Mouse (Mus musculus) forebrain, embryonic 10.5 days (tissue): ENCODE measurements around the gene Hs6st3. TPM values are rescaled to one million over a fixed set of nuclear protein-coding genes. Genes with fewer than 3 reads are reported as not detected.

Source experiments
- DNase-seq: peaks from one replicate; pipeline ENCODE4 v3.0.0-alpha.2; 2017; ENCODE audit warnings: low spot score; ENCODE audit errors: extremely low spot score
- H3K27ac ChIP-seq: fragments of 300-500 bp; sonication (generic); 2 replicates; pipeline ENCODE4 v1.5.1; 2016; ENCODE audit warnings: mild to moderate bottlenecking
- H3K27me3 ChIP-seq: fragments of 300-500 bp; sonication (generic); 2 replicates; pipeline ENCODE4 v1.6.1; 2016; ENCODE audit warnings: mild to moderate bottlenecking; ENCODE audit not compliant: poor library complexity, severe bottlenecking
- H3K36me3 ChIP-seq: fragments of 300-500 bp; sonication (generic); replicated peaks from 2 replicates; pipeline ENCODE4 v1.6.1; 2016; ENCODE audit warnings: mild to moderate bottlenecking, moderate library complexity
- H3K4me1 ChIP-seq: fragments of 300-500 bp; sonication (generic); 2 replicates; pipeline ENCODE4 v1.6.1; 2016
- H3K4me3 ChIP-seq: fragments of 300-500 bp; sonication (generic); 2 replicates; pipeline ENCODE4 v1.5.1; 2016; ENCODE audit warnings: mild to moderate bottlenecking, moderate library complexity
- H3K9me3 ChIP-seq: fragments of 300-500 bp; sonication (generic); 2 replicates; pipeline ENCODE4 v1.6.1; 2016; ENCODE audit warnings: mild to moderate bottlenecking, moderate library complexity
- WGBS: fragments of 180-500 bp; shearing (Covaris S2); methylation state at CpG from one replicate; pipeline ENCODE4 v1.1.7; 2016; 5-methylcytosine and 5-hydroxymethylcytosine counted together
- polyA plus RNA-seq: library from polyadenylated mRNA; unstranded; fragments of >200 nt; fragmentation: Nextera tagmentation; extraction: Ambion mirVana; gene quantifications from 2 replicates; pipeline ENCODE4 v1.2.1, GENCODE M21; 2016

Hs6st3 gene
- not detected in 2 replicates for polyA plus RNA-seq

GRCm38 (mm10) chr14:119137906-119138785, at the start of gene Hs6st3:
Gene Hs6st3, plus strand, starts transcription at chr14:119138341.
- peak; percentile 48 for DNase-seq
- Histone ChIP-seq H3K4me3 (peak within 1 kb of the TSS; percentile 70), H3K4me1 (peaks cover 23% of the 10 kb centered on the region), H3K36me3 (no peaks in the 10 kb centered on the region), H3K9me3 (no peaks in the 10 kb centered on the region), H3K27ac (peak within 1 kb of the TSS; percentile 63), H3K27me3 (peaks cover 86% of the 10 kb centered on the region)
- 1% methylated on average over 97 of the region's 100 CpGs for WGBS

- Histone ChIP-seq H3K9me3 (no peaks in the 10 kb centered on the region), H3K27ac (peak within 1 kb of the TSS; percentile 96), H3K36me3 (peaks cover 12% of the 10 kb centered on the region), H3K27me3 (no peaks in the 10 kb centered on the region), H3K4me1 (peaks cover 25% of the 10 kb centered on the region), H3K4me3 (peak within 1 kb of the TSS; percentile 84)
- DNase-seq = peak; percentile 92
- WGBS = 0% methylated on average over 72 of the region's 72 CpGs
Observed at GRCm38 (mm10) chr14:119098851-119099569, 39.1 kb upstream of the Hs6st3 start, which contains the start of gene Uggt2. Gene Uggt2, minus strand, starts transcription at chr14:119099430.

GRCm38 (mm10) chr14:119099570-119099891, 38.6 kb upstream of the Hs6st3 start:
- WGBS = 0% methylated on average over 13 of the region's 13 CpGs

GRCm38 (mm10) chr14:119107591-119107990, 30.6 kb upstream of the Hs6st3 start:
- Histone ChIP-seq H3K27me3 (no peaks in the 10 kb centered on the region), H3K4me3 (no peak overlapping the region), H3K9me3 (no peaks in the 10 kb centered on the region), H3K27ac (no peak overlapping the region), H3K4me1 (no peaks in the 10 kb centered on the region), H3K36me3 (no peaks in the 10 kb centered on the region)
- 90% methylated on average over 8 of the region's 8 CpGs for WGBS
- DNase-seq = no peak

More at GRCm38 (mm10) chr14:119099570-119099891, 38.6 kb upstream of the Hs6st3 start:
- H3K27me3 ChIP-seq = no peaks in the 10 kb centered on the region
- no peaks in the 10 kb centered on the region for H3K9me3 ChIP-seq
- peak overlapping the region; percentile 96 for H3K27ac ChIP-seq
- peaks cover 25% of the 10 kb centered on the region for H3K4me1 ChIP-seq
- peak overlapping the region; percentile 84 for H3K4me3 ChIP-seq
- peaks cover 6% of the 10 kb centered on the region for H3K36me3 ChIP-seq
- no peak for DNase-seq

GRCm38 (mm10) chr14:119108776-119109301, 29.3 kb upstream of the Hs6st3 start:
- Histone ChIP-seq H3K27ac (no peak overlapping the region), H3K36me3 (no peaks in the 10 kb centered on the region), H3K9me3 (no peaks in the 10 kb centered on the region), H3K4me3 (no peak overlapping the region), H3K27me3 (no peaks in the 10 kb centered on the region), H3K4me1 (no peaks in the 10 kb centered on the region)
- 83% methylated on average over 7 of the region's 7 CpGs for WGBS
- no peak for DNase-seq

GRCm38 (mm10) chr14:119109776-119110218, 28.3 kb upstream of the Hs6st3 start:
- no peak overlapping the region for H3K4me3 ChIP-seq
- no peaks in the 10 kb centered on the region for H3K4me1 ChIP-seq
- 95% methylated on average over 3 of the region's 3 CpGs for WGBS
- no peak overlapping the region for H3K27ac ChIP-seq
- no peaks in the 10 kb centered on the region for H3K27me3 ChIP-seq
- H3K9me3 ChIP-seq = no peaks in the 10 kb centered on the region
- H3K36me3 ChIP-seq = no peaks in the 10 kb centered on the region
- DNase-seq = no peak

- 90% methylated on average over 6 of the region's 6 CpGs for WGBS
- H3K4me1 ChIP-seq = no peaks in the 10 kb centered on the region
Observed at GRCm38 (mm10) chr14:119112558-119112957, 25.6 kb upstream of the Hs6st3 start.

GRCm38 (mm10) chr14:119123582-119123981, 14.6 kb upstream of the Hs6st3 start:
- H3K9me3 ChIP-seq = no peaks in the 10 kb centered on the region
- H3K27me3 ChIP-seq = peaks cover 16% of the 10 kb centered on the region; the same call in 1 of the 2 replicates
- peaks cover 18% of the 10 kb centered on the region for H3K4me1 ChIP-seq
- H3K4me3 ChIP-seq = peak overlapping the region; percentile 52
- 4% methylated on average over 12 of the region's 12 CpGs for WGBS
- no peak for DNase-seq
- 0 out of 2 replicates have a peak overlapping the region, but pooled peaks have one; percentile 30 for H3K27ac ChIP-seq
- no peaks in the 10 kb centered on the region for H3K36me3 ChIP-seq

More at GRCm38 (mm10) chr14:119112558-119112957, 25.6 kb upstream of the Hs6st3 start:
- Histone ChIP-seq H3K27me3 (no peaks in the 10 kb centered on the region), H3K36me3 (no peaks in the 10 kb centered on the region), H3K9me3 (no peaks in the 10 kb centered on the region), H3K4me3 (no peak overlapping the region), H3K27ac (no peak overlapping the region)
- no peak for DNase-seq

- Histone ChIP-seq H3K27ac (no peak overlapping the region), H3K9me3 (no peaks in the 10 kb centered on the region), H3K4me1 (peaks cover 18% of the 10 kb centered on the region), H3K4me3 (peak overlapping the region; percentile 52), H3K36me3 (no peaks in the 10 kb centered on the region), H3K27me3 (peaks cover 16% of the 10 kb centered on the region; the same call in 1 of the 2 replicates)
- WGBS = 26% methylated on average over 3 of the region's 3 CpGs
- peak; percentile 37 for DNase-seq
Observed at GRCm38 (mm10) chr14:119124061-119124460, 14.1 kb upstream of the Hs6st3 start.

- WGBS = 55% methylated on average over 4 of the region's 4 CpGs
Observed at GRCm38 (mm10) chr14:119125840-119126239, 12.3 kb upstream of the Hs6st3 start.

GRCm38 (mm10) chr14:119127330-119127729, 10.8 kb upstream of the Hs6st3 start:
- no peak for DNase-seq
- no peak overlapping the region for H3K27ac ChIP-seq
- peaks cover 9% of the 10 kb centered on the region; the same call in 1 of the 2 replicates for H3K27me3 ChIP-seq
- no peaks in the 10 kb centered on the region for H3K9me3 ChIP-seq
- peaks cover 18% of the 10 kb centered on the region for H3K4me1 ChIP-seq
- no peaks in the 10 kb centered on the region for H3K36me3 ChIP-seq
- 86% methylated on average over 2 of the region's 2 CpGs for WGBS
- H3K4me3 ChIP-seq = no peak overlapping the region

More at GRCm38 (mm10) chr14:119125840-119126239, 12.3 kb upstream of the Hs6st3 start:
- Histone ChIP-seq H3K4me3 (no peak overlapping the region), H3K27me3 (peaks cover 16% of the 10 kb centered on the region; the same call in 1 of the 2 replicates), H3K4me1 (peaks cover 18% of the 10 kb centered on the region), H3K27ac (no peak overlapping the region), H3K9me3 (no peaks in the 10 kb centered on the region), H3K36me3 (no peaks in the 10 kb centered on the region)
- DNase-seq = no peak

GRCm38 (mm10) chr14:119137512-119137905, 632 bp upstream of the Hs6st3 start:
- Histone ChIP-seq H3K27ac (peak overlapping the region; percentile 63), H3K4me1 (peaks cover 23% of the 10 kb centered on the region)
- WGBS = under 1% methylated on average over 38 of the region's 38 CpGs

More at GRCm38 (mm10) chr14:119137512-119137905, 632 bp upstream of the Hs6st3 start:
- Histone ChIP-seq H3K9me3 (no peaks in the 10 kb centered on the region), H3K4me3 (peak overlapping the region; percentile 70), H3K36me3 (no peaks in the 10 kb centered on the region), H3K27me3 (peaks cover 86% of the 10 kb centered on the region)
- peak; percentile 66 for DNase-seq
